Mouse (Mus musculus): ENCODE measurements around the gene Tbcb. TPM values are rescaled to one million over a fixed set of nuclear protein-coding genes. Genes with fewer than 3 reads are reported as not detected.
"Not testable (repeated sequence)": the region's sequence is repeated elsewhere in the genome, so short reads cannot be mapped to it uniquely, and the experiment has no call there.

Tbcb gene
- total RNA-seq, 2 experiments from 2014 or later = 98.7 to 99.8 TPM

DNA sequence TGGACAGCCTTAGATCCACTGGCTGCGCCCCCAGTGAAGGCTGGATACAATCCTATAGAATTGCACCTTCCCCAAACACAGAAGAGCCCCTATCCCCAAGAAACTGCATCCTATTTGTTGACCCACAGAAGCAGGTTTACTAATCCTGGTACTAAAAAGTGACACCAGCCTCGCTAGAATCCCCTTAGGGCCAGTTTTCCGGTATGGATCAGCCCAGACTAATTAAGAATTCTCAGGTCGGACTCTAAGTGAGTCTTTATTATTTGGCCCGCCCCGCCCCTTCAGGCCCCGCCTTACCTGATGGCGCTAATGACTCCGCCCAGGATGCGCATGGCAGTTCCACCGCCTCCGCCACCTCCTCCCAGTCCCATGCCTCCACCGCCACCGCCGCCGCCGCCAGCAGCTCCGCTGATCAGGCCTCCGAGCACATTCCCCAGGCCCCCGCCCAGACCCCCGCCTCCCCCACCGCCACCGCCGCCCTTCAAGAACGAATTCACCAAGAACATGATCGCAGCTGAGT, 38.4 kb downstream of the Tbcb start:
- DNase-seq = peak; percentile 89 to 91

DNA sequence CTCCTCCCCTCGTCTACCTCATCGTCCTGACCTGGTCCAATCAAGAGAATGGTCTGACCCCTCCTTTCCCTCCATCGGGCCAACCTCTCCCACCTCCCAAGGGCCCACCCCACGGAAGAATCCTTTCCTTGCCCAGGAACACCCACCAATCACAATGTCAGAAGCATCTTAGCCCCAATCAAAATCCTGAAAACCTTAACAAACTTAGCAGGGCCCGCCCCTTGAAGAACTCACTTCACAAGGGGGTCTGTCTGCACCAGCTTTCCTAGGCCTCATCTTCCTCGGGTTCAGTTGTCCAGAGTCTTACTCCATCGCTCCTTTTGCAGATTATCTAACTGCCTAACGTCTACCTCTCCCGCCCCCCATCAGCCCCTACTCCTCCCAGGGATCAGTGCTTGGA, 39.1 kb downstream of the Tbcb start:
- DNase-seq = no peak

DNA sequence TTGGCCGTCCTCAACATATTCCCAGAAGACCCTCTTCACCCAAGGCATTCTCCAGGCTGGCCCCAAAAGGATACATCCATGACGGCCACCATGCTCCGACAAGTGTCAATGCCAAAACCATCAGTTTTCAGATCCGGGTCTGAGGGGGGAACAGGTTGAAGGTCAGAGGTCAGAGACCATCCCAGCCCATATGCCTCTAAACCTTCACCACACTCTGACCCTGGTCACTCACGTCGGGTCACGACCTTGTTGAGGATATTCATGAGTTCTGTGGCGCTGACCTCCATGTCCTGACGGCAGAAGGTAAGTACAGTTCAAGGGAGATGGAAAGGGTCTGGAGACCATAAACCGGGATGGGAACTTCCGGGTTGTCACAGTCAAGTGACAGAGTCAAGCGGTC, 40.0 kb downstream of the Tbcb start:
- no peak for DNase-seq

DNA sequence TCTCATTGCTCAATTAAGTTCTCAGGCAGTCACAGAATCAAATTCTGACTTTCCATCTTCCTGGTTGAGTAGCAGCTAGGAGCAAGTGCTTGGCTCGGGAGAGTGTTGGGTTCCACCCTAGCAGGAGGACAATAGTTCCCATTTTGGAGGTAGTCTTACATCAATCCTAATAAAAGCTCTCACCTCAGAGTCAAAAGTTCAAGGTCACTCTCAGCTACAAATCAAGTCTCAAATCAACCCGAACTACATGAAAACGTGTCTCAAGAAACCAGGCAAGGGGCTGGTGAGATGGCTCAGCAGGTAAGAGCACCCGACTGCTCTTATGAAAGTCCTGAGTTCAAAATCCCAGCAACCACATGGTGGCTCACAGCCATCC, 43.0 kb downstream of the Tbcb start:
- DNase-seq = no peak

DNA sequence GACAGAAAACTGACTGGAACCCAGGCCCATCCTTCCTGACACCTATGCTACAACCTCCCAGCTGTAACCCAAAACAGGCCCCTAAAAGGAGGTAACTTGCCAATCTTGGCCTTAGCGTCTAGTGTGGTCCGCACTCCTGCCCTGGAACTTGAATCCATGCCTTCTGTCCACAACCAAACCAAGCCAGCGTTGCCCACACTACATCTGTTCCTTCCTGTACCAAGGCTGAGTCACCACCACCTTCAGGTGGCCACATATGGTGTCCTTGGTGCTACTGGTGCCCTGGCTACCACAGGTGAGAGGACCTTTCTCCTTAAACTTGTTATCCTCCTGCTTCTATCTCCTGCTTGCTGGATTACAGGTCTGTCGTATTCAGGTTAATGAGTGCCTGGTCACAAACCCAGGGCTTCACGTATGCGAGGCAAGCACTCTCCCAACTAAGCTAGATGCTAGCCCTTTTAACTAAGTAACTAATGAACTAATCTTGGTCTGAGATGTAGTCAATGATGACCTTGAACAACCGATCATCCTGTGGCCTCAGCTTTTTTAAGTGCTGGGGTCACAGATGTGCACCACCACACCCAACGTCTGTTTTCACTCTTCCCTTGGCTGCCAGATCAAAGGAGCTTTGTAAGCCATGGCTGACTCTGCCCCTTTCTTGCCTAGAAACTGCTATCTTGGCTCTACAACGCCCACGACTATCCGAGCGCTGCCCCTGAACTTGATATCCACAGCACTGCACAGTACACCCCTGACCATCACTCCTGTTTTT, 43.5 kb downstream of the Tbcb start:
- no peak for DNase-seq

DNA sequence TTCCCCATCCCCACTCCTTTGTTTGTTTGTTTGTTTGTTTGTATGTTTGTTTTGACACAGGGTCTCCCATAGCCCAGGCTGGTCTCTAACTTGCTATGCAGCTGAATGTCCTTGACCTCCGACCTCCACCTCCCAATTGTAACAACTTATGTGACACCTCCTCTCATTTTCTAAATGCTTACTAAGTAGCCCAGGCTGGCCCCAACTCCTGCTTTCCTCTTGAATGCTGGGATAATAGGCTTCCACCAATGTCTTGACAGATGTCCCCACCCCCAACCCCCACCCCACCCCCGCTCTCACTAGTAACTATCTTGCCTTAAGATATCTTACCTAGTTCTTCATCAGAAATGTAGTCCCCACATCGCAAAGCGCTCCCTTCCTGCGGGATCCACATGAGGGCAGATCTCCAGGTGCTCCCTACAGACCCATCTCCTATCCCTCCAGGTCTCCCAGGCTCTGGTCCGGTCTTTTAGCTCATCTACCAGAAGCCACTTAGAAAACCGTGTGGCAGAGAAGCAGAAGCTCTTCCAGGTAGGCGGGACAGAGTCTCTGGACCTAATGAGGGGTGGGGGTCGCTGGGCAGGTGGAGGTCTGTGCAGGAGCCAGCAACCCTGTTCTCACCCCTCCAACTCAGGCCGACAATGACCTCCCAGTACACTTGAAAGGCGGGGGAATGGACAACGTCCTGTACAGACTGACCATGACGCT, 47.3 kb downstream of the Tbcb start:
- DNase-seq = no peak

DNA sequence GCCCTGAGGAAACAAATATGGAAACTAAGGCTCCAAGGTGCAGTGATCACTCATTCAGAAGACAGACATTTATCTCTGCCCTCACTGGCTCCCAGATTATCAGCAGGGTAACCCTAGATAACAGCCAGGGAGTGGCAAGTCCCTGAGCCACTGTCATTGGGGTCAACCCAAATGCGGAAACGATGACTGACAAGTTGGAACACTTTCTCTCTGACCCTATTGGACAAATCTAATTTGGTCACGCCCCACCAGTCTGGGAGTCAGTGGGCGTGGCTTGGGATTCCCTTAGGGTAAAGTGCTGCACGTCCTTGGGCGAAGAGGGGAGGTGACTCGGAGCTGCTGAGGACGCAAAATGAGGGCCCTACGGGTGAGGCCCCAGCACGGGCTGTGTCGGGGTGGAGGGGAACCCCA, 48.2 kb downstream of the Tbcb start, which contains the start of gene Cox7a1:
Gene Cox7a1 (plus strand): TSS at position 266 of the 411 bp plus-strand sequence.
- DNase-seq = peak; percentile 91 to 94

DNA sequence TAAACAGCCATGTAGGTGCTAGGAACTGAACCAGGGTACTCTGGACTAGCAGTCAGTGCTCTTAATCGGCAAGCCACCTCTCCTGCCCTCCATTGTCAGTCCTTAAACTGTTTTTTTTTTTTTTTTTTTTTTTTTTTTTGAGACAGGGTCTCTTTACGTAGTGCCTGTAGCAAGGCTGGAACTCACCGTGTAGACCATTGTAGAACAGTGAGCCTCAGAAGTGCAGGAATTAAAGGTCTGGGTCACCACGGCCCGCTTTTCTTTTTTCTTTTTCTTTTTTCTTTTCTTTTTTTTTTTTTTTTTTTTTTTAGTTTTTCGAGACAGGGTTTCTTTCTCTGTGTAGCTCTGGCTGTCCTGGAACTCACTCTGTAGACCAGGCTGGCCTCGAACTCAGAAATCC, 48.9 kb downstream of the Tbcb start:
- DNase-seq = not testable (repeated sequence)

DNA sequence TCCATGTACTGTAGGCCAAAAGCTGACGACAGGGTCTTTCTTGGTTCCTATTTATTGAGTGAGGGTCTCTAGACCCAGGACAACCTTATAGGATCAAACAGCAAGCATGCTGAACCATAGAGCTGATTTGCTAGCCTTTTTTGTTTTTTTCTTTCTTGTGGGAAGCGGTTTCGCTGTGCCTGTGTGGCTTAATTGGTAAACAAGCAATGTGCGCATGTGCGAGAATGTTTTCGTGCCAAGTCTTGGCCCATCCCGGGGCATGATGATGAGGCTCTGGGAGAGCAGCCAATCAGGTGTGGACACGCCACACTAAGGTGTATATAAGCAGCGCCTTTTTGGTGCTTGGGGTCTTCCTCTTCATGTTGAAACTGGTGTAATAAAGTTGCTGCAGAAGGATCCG, 50.1 kb downstream of the Tbcb start:
- not testable (repeated sequence) for DNase-seq

DNA sequence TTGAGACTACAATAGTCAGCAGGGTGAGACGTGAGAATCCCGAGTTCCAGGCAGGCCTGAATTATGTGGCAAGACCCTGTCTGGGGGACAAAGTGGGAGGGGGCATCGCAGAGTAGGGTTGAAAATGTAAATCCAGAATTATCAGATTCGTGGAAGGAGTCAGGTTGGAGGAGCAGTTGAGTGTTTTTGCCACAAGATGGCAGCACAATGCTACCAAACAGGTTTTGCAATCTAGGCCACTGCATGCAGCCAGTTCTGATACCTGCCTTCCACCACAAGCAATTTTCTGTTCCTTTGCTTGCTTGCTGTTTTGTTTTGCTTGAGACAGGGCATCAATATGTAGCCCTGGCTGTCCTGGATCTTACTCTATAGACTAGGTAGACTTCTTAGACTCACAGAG, 50.8 kb downstream of the Tbcb start:
- peak; percentile 73 to 79 for DNase-seq

DNA sequence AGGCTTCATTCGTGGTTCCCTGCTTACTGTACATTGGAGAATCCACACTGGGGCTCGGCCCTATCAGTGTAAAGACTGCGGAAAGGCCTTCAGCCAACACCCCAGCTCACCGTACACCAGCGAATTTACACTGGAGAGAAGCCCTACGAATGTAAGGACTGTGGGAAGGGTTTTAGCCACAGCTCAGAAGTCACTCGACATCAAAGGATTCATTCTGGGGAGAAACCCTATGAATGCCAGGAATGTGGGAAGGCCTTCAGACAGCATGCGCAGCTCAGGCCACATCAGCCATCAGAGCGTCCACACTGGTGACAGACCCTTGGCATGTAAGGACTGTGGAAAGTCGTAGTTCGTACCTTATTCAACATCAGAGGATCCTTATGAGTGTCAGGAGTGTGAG, 53.8 kb downstream of the Tbcb start:
- DNase-seq = no peak

DNA sequence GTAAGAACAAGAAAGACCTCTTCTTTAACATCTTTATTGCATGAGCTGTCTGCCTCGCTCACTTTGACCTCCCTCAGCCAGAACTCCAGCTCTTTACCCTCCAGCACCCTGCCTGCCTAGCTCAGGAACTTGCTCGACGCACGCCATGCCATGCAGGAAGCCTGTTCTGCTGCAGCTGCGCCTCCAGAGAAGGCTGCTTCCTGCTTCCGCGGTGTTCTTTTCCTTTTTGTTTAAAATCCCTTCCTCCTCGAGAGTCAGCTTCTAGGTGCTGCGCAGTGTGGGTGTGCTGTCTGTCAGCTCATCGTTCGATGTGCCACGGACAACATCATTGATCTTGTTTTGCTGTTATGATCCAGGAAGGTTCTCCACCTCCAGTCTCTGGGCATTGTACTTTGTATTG, 55.6 kb downstream of the Tbcb start:
- DNase-seq = no peak

Other genes with a start within 250 kb of the Tbcb start
- 10 to 100 TPM; 12.4 to 13.8 TPM for gene Zfp568, start 248.3 kb downstream of the Tbcb start, total RNA-seq (2021)
- gene Zfp14, start 180.9 kb downstream of the Tbcb start, total RNA-seq (2021) = 1 to 10 TPM; 3.0 to 3.1 TPM
- 1 to 10 TPM; 1.7 to 2.0 TPM for gene Zfp82, start 159.4 kb downstream of the Tbcb start, total RNA-seq (2021)
- gene Gm26920, start 141.9 kb downstream of the Tbcb start, total RNA-seq (2021) = not detected
- 1 to 10 TPM; 1.8 to 2.8 TPM for gene Zfp566, start 141.7 kb downstream of the Tbcb start, total RNA-seq (2021)
- gene Zfp260, start 137.5 kb downstream of the Tbcb start, total RNA-seq (2021) = 10 to 100 TPM; 35.3 to 41.5 TPM
- 1 to 10 TPM; 4.2 to 5.5 TPM for gene Zfp382, start 110.3 kb downstream of the Tbcb start, total RNA-seq (2021)
- gene Zfp146, start 62.5 kb downstream of the Tbcb start, total RNA-seq (2021) = 10 to 100 TPM; 46.2 to 57.2 TPM
- gene Cox7a1, start 48.1 kb downstream of the Tbcb start, total RNA-seq (2021) = 100 to 1,000 TPM; 329 to 440 TPM
- 100 to 1,000 TPM; 587 to 633 TPM for gene Capns1, start 33.5 kb downstream of the Tbcb start, total RNA-seq (2021)
- gene Polr2i, start 324 bp downstream of the Tbcb start, total RNA-seq (2021) = 10 to 100 TPM; 69.4 to 76.1 TPM
- gene Ovol3, start 3.5 kb upstream of the Tbcb start, total RNA-seq (2021) = not detected
- gene Thap8, start 47.8 kb upstream of the Tbcb start, total RNA-seq (2021) = under 1 TPM; 0.46 to 0.56 TPM
- gene Wdr62, start 48.1 kb upstream of the Tbcb start, total RNA-seq (2021) = 1 to 10 TPM; 4.6 to 5.7 TPM
- gene Clip3, start 59.5 kb upstream of the Tbcb start, total RNA-seq (2021) = 10 to 100 TPM; 16.6 to 18.3 TPM
- 10 to 100 TPM; 56.9 to 81.3 TPM for gene Alkbh6, start 76.4 kb upstream of the Tbcb start, total RNA-seq (2021)
- gene Syne4, start 82.5 kb upstream of the Tbcb start, total RNA-seq (2021) = 10 to 100 TPM; 21.8 to 49.1 TPM
- 1 to 10 TPM in 1 of 2 experiments, under 1 TPM in 1; 0.93 to 1.3 TPM for gene E130208F15Rik, start 89.5 kb upstream of the Tbcb start, total RNA-seq (2021)
- 10 to 100 TPM; 13.2 to 16.0 TPM for gene Sdhaf1, start 91.6 kb upstream of the Tbcb start, total RNA-seq (2021)
- 10 to 100 TPM in 1 of 2 experiments, 1 to 10 TPM in 1; 7.4 to 14.7 TPM for gene Lrfn3, start 130.5 kb upstream of the Tbcb start, total RNA-seq (2021)
- gene Tyrobp, start 181.5 kb upstream of the Tbcb start, total RNA-seq (2021) = 10 to 100 TPM; 22.5 to 35.7 TPM
- gene Hcst, start 187.6 kb upstream of the Tbcb start, total RNA-seq (2021) = 1 to 10 TPM; 1.8 to 2.0 TPM
- gene Nfkbid, start 189.5 kb upstream of the Tbcb start, total RNA-seq (2021) = 1 to 10 TPM in 1 of 2 experiments, under 1 TPM in 1; 0.89 to 1.0 TPM
- gene Aplp1, start 213.3 kb upstream of the Tbcb start, total RNA-seq (2021) = 10 to 100 TPM; 23.5 to 28.6 TPM
- gene Kirrel2, start 225.4 kb upstream of the Tbcb start, total RNA-seq (2021) = not detected
- gene Nphs1, start 226.0 kb upstream of the Tbcb start, total RNA-seq (2021) = not detected